Mouse (Mus musculus) central nervous system, embryonic 14 days (tissue): Measurements from ENCODE around the gene Ring1. TPM values are rescaled to one million over a fixed set of nuclear protein-coding genes. Genes with fewer than 3 reads are reported as not detected.

ENCODE experiments used
- polyA plus RNA-seq: library from polyadenylated mRNA; depleted of rRNA; stranded (reverse); fragments of >200 nt; gene quantifications from 2 replicates; pipeline ENCODE4 v1.2.3, GENCODE M21; 2012; rRNA removed

Ring1 gene
- polyA plus RNA-seq, result 62.7 and 65.1 TPM in 2 replicates

DNA sequence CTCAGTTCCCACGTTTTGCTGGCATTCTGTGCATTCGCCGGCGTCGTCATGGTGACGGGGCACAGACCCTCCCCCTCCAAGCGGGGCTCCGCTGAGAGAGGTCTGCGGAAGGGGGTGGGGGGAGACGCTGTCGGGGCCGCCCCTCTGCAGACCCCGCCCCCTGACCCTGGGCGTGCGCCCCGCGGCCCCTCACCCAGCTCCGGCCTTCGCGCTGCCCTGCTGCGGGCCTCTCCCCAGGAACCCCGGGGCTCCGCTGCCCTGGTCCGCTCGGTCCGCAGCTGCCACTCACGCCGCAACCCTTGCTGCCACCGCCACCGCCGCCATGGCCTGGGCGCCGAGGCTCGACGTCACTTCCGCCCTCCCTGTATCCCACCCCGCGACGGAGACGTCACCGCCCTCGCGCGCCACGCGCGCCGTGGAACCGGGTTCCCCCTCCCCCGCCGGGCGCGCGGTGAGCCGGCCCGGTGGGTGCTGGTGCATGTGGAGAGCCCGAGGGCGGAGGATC, at the start of gene Ring1:
Ring1 (minus strand) TSS at position 364 of the 505 bp plus-strand sequence.

DNA sequence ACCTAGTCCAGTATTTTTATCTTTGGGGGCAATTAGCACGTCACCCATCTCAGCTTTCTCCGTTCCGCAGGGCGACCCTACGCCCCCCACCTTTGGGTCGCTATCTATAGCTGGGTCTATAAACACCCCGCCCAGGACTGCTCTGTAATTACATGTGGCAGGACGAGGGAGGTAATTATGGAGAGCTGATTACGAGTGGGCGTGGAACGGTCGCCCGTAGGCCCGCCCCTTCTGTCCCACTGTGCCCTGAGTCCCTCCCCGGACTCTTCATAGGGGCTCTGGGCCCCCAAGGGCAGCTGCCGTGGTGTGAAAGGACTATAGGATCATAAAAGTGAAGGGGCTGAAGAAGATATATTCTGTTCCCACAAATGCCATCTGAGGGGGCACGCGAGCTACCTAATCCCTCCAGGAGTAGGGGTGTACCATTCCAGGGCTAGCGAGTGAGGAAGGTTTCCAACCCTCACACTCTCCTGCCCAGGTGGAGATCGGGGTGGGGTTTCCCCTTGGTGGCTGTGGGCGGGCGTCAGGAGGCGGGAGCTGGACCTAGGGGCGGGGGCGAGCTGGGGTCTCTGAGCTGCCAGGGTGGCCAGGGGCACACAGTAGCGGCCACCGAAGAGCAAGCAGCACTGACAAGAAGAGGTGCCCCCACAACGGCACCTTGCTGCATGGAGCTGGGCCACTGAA, 14.5 kb upstream of the Ring1 start, which contains the start of gene Col11a2:
Col11a2 (plus strand) TSS at position 560 of the 684 bp plus-strand sequence.

DNA sequence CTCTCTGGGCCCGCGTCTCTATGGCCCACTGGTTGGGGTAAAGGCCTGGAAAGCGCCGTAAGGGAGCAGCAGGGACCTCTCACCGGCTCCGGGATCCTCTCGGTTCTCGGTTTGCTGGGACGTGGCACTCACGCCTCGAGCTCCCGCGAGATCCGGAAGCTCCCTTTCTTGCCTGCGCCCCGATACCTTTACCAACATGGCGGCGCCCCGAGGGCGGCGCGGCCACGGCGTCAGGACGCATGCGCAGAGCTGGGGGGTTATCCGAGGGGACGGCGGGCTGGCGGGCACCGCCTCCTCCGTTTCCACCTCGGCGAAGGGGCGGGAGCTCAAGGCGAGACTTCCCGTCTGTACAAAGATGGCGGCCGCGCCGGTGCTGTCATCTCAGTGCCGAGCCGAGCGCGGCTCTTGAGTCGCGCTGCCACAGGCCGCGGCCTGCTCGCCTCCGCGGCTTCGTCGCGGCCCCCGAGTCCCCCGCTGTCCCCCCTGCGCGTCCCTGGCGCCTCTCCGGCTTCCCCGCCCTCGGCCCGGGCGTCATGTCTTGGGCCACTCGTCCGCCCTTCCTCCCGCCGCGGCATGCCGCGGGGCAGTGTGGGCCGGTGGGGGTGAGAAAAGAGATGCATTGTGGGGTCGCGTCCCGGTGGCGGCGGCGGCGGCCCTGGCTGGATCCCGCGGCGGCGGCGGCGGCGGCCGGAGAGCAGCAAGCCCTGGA, 7.1 kb upstream of the Ring1 start, which contains the start of the genes Slc39a7 and Rxrb:
Slc39a7 (minus strand) TSS at position 218 of the 709 bp plus-strand sequence.
Rxrb (plus strand) TSS at position 348 of the 709 bp plus-strand sequence.

DNA sequence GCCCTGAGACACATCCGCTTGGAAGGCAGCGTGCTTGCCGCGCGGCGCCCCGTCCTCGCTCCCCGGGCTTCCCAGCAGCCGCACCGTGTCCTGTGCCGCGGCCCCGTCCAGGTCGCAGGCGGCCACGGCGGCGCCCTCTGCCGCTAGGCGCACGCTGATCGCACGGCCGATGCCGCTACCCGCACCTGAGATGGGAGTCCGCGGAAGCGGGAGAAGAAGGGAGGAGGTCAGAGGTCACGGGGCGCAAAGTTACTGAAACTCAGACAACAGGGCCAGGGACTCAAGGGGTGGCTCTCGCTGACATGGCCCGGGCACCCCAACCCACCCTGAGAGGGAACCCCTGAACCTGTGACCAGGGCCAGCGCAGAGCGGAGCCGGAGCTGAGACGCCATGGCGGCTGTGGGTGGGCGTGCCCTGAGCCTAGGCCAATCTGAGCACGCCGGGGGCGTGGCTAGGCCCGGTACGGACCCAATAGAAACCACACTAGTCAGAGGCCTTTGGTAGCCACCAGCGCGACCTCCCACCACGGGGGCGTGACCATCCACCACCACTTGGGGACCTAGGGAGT, 3.3 kb upstream of the Ring1 start, which contains the start of gene H2-Ke6:
H2-Ke6 (minus strand) TSS at position 405 of the 568 bp plus-strand sequence.

DNA sequence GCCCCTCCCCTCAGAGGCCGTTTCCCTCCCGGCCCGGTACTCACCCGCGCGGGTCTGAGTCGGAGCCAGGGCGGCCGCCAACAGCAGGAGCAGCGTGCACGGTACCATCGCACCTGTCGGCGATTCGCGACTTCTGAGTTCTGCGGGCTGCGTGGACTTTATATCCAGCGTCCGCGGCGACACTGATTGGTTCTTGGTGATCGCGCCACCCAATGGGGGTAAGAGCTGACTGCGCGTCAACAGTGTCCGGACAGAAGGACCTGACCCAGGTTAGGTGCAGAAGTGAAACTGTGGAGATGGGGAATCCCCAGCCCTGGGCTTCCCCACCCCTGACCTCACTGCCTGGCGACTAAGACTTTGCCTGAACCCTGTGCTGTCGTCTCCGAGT, 24.3 kb downstream of the Ring1 start, which contains the start of gene H2-K1:
H2-K1 (minus strand) TSS at position 198 of the 388 bp plus-strand sequence.

Other genes starting within 250 kb of the Ring1 start
- gene Angptl4, start 242.8 kb downstream of the Ring1 start, polyA plus RNA-seq, result 8.6 and 13.8 TPM in 2 replicates
- gene Kank3, start 214.2 kb downstream of the Ring1 start, polyA plus RNA-seq, result 60.8 and 64.1 TPM in 2 replicates
- 1,052 and 1,113 TPM in 2 replicates for gene Rps28, start 200.1 kb downstream of the Ring1 start, polyA plus RNA-seq
- gene Ndufa7, start 200.1 kb downstream of the Ring1 start, polyA plus RNA-seq, result 340 and 356 TPM in 2 replicates
- 41.3 and 46.5 TPM in 2 replicates for gene Cd320, start 181.6 kb downstream of the Ring1 start, polyA plus RNA-seq
- gene Gm7029, start 150.8 kb downstream of the Ring1 start, polyA plus RNA-seq, result not detected in 2 replicates
- gene Kifc1, start 134.0 kb downstream of the Ring1 start, polyA plus RNA-seq, result 32.6 and 40.9 TPM in 2 replicates
- gene Platr17, start 119.5 kb downstream of the Ring1 start, polyA plus RNA-seq, result 0.25 and 0.29 TPM in 2 replicates
- gene Daxx, start 115.3 kb downstream of the Ring1 start, polyA plus RNA-seq, result 46.3 and 50.1 TPM in 2 replicates
- 13.9 and 20.8 TPM in 2 replicates for gene Tapbp, start 108.8 kb downstream of the Ring1 start, polyA plus RNA-seq
- gene Zbtb22, start 108.8 kb downstream of the Ring1 start, polyA plus RNA-seq, result 34.5 and 40.6 TPM in 2 replicates
- gene Rgl2, start 95.1 kb downstream of the Ring1 start, polyA plus RNA-seq, result 230 and 252 TPM in 2 replicates
- gene Pfdn6, start 84.3 kb downstream of the Ring1 start, polyA plus RNA-seq, result 113 and 115 TPM in 2 replicates
- gene Wdr46, start 84.0 kb downstream of the Ring1 start, polyA plus RNA-seq, result 27.4 and 27.8 TPM in 2 replicates
- gene B3galt4, start 73.2 kb downstream of the Ring1 start, polyA plus RNA-seq, result 9.3 and 9.5 TPM in 2 replicates
- 63.4 and 64.7 TPM in 2 replicates for gene Vps52, start 68.9 kb downstream of the Ring1 start, polyA plus RNA-seq
- gene Rps18, start 68.7 kb downstream of the Ring1 start, polyA plus RNA-seq, result 1,006 and 1,081 TPM in 2 replicates
- 27.6 and 29.7 TPM in 2 replicates for gene H2-K1, start 24.3 kb downstream of the Ring1 start, polyA plus RNA-seq
- 115 and 118 TPM in 2 replicates for gene H2-Ke6, start 3.4 kb upstream of the Ring1 start, polyA plus RNA-seq
- 113 and 136 TPM in 2 replicates for gene Slc39a7, start 7.0 kb upstream of the Ring1 start, polyA plus RNA-seq
- gene Rxrb, start 7.1 kb upstream of the Ring1 start, polyA plus RNA-seq, result 88.3 and 91.0 TPM in 2 replicates
- 13.9 and 70.2 TPM in 2 replicates for gene Col11a2, start 14.8 kb upstream of the Ring1 start, polyA plus RNA-seq
- 0.15 and 0.29 TPM in 2 replicates for gene H2-Oa, start 67.7 kb upstream of the Ring1 start, polyA plus RNA-seq
- gene H2-DMa, start 94.9 kb upstream of the Ring1 start, polyA plus RNA-seq, result 10.2 and 10.5 TPM in 2 replicates
- gene Brd2, start 98.0 kb upstream of the Ring1 start, polyA plus RNA-seq, result 206 and 231 TPM in 2 replicates
- 0.15 and 0.29 TPM in 2 replicates for gene H2-DMb2, start 118.6 kb upstream of the Ring1 start, polyA plus RNA-seq
- 1.0 and 1.9 TPM in 2 replicates for gene H2-DMb1, start 128.4 kb upstream of the Ring1 start, polyA plus RNA-seq
- 2.8 and 4.5 TPM in 2 replicates for gene Tap1, start 162.9 kb upstream of the Ring1 start, polyA plus RNA-seq
- 1.8 and 2.6 TPM in 2 replicates for gene Psmb9, start 163.1 kb upstream of the Ring1 start, polyA plus RNA-seq
- 5.1 and 6.8 TPM in 2 replicates for gene Psmb8, start 173.0 kb upstream of the Ring1 start, polyA plus RNA-seq
- gene Tap2, start 178.8 kb upstream of the Ring1 start, polyA plus RNA-seq, result 1.3 and 2.0 TPM in 2 replicates
- 0.07 TPM in 1 of 2 replicates, not detected in the other for gene H2-Ob, start 214.2 kb upstream of the Ring1 start, polyA plus RNA-seq
- gene H2-Ab1, start 233.0 kb upstream of the Ring1 start, polyA plus RNA-seq, result 1.9 and 2.8 TPM in 2 replicates